Mouse (Mus musculus) ES-Bruce4 (cell line): ENCODE data around the gene Thbd. TPM values are rescaled to one million over a fixed set of nuclear protein-coding genes. Genes with fewer than 3 reads are reported as not detected.

Experiments used
- H3K27ac ChIP-seq: 2 replicates; pipeline ENCODE4 v1.5.1; 2012; ENCODE audit warnings: low read length, inconsistent platforms; ENCODE audit not compliant: insufficient read depth
- H3K27me3 ChIP-seq: 2 replicates; pipeline ENCODE4 v1.6.1; 2012; ENCODE audit warnings: mild to moderate bottlenecking, low read length, inconsistent platforms; ENCODE audit not compliant: control insufficient read depth, poor library complexity, insufficient read depth, severe bottlenecking
- H3K36me3 ChIP-seq: 2 replicates; pipeline ENCODE4 v1.6.1; 2012; ENCODE audit warnings: inconsistent platforms, mild to moderate bottlenecking, low read length, moderate library complexity; ENCODE audit not compliant: control insufficient read depth, poor library complexity, insufficient read depth, severe bottlenecking
- H3K4me1 ChIP-seq: one replicate; pipeline ENCODE4 v1.8.1; 2011; ENCODE audit warnings: low read length; ENCODE audit not compliant: control insufficient read depth, insufficient read depth
- H3K4me3 ChIP-seq: 2 replicates; pipeline ENCODE4 v1.5.1; 2011; ENCODE audit warnings: low read depth, mild to moderate bottlenecking, low read length
- H3K9ac ChIP-seq: 2 replicates; pipeline ENCODE4 v1.6.1; 2012; ENCODE audit warnings: low read depth, mild to moderate bottlenecking, inconsistent platforms; ENCODE audit not compliant: poor library complexity, severe bottlenecking
- H3K9me3 ChIP-seq: replicated peaks from 2 replicates; pipeline ENCODE4 v1.6.1; 2012; ENCODE audit warnings: mild to moderate bottlenecking, low read length, inconsistent platforms; ENCODE audit not compliant: control insufficient read depth, poor library complexity, insufficient read depth, severe bottlenecking
- CTCF ChIP-seq: IDR thresholded peaks from one replicate; pipeline ENCODE4 v1.8.1; 2011; ENCODE audit warnings: low read depth, low read length
- EP300 ChIP-seq: IDR thresholded peaks from 2 replicates; pipeline ENCODE4 v1.6.1; 2011; ENCODE audit warnings: low read depth, low read length; ENCODE audit not compliant: insufficient read depth
- POLR2A ChIP-seq: IDR thresholded peaks from one replicate; pipeline ENCODE4 v1.8.1; 2011; ENCODE audit warnings: low read length; ENCODE audit not compliant: insufficient read depth
- polyA plus RNA-seq: library from polyadenylated mRNA; stranded (reverse); fragments of >200 nt; gene quantifications from 2 replicates; pipeline ENCODE4 v1.2.4, GENCODE M21; 2011; ENCODE audit warnings: low read depth; ENCODE audit not compliant: missing spikeins, insufficient read depth, insufficient read length

The Thbd gene
- 1.2 and 1.5 TPM in 2 replicates for polyA plus RNA-seq

DNA sequence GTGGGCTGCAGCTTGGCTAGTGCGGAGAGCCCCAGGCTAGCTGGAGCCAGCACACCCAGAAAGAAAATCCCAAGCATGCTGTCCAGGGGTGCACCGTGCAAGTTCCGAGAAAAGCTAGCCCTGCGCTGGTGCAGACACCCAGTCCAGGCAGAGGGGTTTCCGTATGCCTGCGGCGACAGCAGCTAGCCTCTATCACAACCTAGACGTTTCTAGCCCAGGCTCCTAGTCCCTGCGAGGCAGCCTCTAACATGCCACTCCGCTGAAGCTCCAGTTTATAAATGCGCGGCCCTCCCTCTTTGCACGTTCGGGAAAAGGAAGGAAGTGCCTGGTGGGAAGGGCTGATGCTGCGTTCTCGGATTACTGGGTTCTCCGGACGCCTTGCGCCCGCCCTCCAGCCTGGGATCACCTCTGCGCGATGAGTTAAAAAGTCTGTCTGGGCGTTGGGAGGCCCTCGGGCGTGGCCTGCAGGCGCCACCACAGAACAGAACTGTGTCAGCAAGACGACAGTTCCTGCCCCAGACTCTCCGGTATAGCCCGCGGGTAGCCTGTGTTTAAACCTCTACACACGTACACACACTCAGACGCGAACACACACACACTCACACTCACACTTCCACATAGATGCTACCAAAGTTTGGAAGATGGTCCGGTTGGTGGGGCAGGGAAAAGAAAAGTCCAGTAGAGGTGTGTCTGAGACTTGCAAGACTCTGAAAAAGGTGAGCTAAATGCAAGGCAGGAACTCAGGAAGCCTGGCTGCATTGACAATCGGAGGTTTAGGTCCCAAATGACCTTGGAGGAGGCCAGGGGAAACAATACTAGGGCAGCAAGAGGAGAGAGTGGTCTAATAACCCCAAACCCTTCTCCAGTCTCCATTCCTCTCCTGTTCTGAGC, at the start of gene Thbd:
Thbd (minus strand) TSS at position 319 of the 891 bp plus-strand sequence.
- Histone ChIP-seq H3K9me3 (peaks cover 8% of the 10 kb centered on the region), H3K36me3 (no peaks in the 10 kb centered on the region)

DNA sequence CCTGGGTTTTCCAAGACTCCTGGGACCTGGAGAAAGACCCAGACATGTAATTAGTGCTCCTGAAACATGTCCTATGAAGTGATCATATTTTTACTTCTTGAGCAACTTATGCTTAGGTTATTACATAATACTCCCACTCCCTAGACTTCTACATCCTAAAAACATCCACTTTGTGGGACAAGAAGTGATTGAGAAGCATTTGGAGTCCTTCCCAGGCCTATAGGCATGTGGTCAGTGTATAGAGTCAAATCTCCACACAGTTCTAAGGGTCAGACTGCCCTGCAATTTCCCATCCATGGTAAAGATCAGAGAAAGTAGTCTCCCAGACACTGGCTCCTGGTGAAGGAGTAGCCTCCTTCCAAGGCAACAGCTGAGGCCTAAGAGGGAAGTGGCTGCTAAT, 47.4 kb upstream of the Thbd start:
- Histone ChIP-seq H3K9ac (no peak overlapping the region), H3K36me3 (no peaks in the 10 kb centered on the region), H3K27ac (no peak overlapping the region), H3K27me3 (no peaks in the 10 kb centered on the region), H3K4me1 (no peaks in the 10 kb centered on the region), H3K4me3 (no peak overlapping the region), H3K9me3 (peaks cover 5% of the 10 kb centered on the region)
- TF ChIP-seq EP300 = no peak
- no peak for TF ChIP-seq CTCF
- no peak for TF ChIP-seq POLR2A

More for the DNA sequence above, at the start of gene Thbd:
- Histone ChIP-seq H3K9ac (no peak within 1 kb of the TSS), H3K27ac (peak within 1 kb of the TSS; percentile 21), H3K4me1 (no peaks in the 10 kb centered on the region), H3K4me3 (peak within 1 kb of the TSS; percentile 10), H3K27me3 (no peaks in the 10 kb centered on the region)
- TF ChIP-seq CTCF (no peak), EP300 (peak; percentile 24; the same call in 1 of the 2 replicates)

DNA sequence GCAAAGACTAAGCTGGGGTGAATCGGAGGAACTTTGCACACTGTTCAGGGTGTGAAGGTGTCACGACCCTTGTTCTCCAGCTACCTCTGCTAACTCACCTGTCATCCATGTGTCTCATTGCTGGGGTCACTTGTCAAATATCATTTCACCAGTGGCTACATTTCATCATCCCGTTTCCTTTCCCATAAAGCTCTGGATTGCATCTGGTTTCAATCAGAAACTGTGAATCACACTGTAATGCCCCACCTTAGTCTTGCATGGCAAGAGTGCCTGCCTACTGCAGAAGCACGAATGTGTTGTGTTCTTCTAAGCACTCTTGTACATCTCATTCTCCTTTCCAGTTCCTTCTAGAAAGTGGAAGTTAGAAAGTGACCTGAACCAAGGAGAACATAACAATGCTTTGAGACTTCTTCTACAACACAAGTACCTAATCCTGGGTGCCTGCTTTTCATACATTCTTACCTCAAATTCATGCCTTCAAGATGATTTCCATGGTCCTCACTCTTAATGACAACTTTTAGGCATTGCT, 46.1 kb upstream of the Thbd start:
- peaks cover 1% of the 10 kb centered on the region; the same call in 1 of the 2 replicates for H3K27me3 ChIP-seq
- no peaks in the 10 kb centered on the region for H3K4me1 ChIP-seq
- TF ChIP-seq POLR2A = no peak
- no peak for TF ChIP-seq CTCF
- TF ChIP-seq EP300 = no peak
- H3K27ac ChIP-seq = no peak overlapping the region
- H3K36me3 ChIP-seq = no peaks in the 10 kb centered on the region
- no peak overlapping the region for H3K4me3 ChIP-seq
- no peak overlapping the region for H3K9ac ChIP-seq
- no peaks in the 10 kb centered on the region for H3K9me3 ChIP-seq

DNA sequence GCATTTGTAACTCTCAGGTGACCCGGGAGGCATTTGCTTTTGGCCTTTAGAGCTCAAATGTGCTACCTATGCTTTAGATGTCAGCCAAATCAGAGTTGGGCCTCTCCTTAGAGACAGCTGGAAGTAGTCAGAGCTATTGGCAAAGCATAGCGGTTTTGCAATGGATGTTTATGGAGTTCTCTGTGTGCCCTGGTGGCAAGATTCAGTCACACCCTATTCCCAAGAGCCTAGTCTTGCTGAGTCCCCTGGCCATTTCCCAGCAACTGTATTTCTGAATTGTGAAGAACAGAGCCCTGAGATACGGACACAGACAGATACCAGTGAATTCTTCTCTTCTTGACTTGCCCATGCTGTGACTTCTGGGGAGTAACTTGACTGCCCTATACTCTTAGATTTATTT, 45.1 kb upstream of the Thbd start:
- no peaks in the 10 kb centered on the region for H3K36me3 ChIP-seq

DNA sequence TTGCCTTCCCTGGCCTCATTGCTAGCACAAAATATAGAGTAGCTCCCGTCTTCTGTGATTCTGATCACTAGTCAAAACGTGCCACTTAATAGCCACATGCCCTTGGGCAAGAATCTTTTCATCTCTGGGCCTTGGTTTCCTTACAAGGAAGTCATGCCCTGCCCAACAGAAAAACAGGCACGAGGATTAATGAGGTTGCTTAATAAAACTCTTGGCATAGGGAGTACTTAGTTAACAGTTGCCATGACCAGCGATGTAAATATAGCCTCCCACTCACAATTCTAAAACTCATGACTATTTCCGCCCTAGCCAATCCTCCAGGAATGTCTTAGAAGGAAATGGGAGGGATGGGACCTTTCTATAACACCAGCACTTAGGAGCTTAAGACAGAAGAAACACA, 43.5 kb upstream of the Thbd start:
- Histone ChIP-seq H3K9ac (no peak overlapping the region), H3K27me3 (peaks cover 1% of the 10 kb centered on the region; the same call in 1 of the 2 replicates), H3K36me3 (no peaks in the 10 kb centered on the region), H3K4me1 (no peaks in the 10 kb centered on the region), H3K9me3 (no peaks in the 10 kb centered on the region), H3K27ac (no peak overlapping the region), H3K4me3 (no peak overlapping the region)
- TF ChIP-seq POLR2A = no peak
- TF ChIP-seq EP300 = no peak
- no peak for TF ChIP-seq CTCF

More for the DNA sequence above, 45.1 kb upstream of the Thbd start:
- no peaks in the 10 kb centered on the region for H3K9me3 ChIP-seq
- TF ChIP-seq CTCF = no peak
- TF ChIP-seq EP300 = no peak
- no peak for TF ChIP-seq POLR2A
- no peak overlapping the region for H3K4me3 ChIP-seq
- H3K9ac ChIP-seq = no peak overlapping the region
- H3K4me1 ChIP-seq = no peaks in the 10 kb centered on the region
- H3K27me3 ChIP-seq = peaks cover 1% of the 10 kb centered on the region; the same call in 1 of the 2 replicates
- no peak overlapping the region for H3K27ac ChIP-seq

DNA sequence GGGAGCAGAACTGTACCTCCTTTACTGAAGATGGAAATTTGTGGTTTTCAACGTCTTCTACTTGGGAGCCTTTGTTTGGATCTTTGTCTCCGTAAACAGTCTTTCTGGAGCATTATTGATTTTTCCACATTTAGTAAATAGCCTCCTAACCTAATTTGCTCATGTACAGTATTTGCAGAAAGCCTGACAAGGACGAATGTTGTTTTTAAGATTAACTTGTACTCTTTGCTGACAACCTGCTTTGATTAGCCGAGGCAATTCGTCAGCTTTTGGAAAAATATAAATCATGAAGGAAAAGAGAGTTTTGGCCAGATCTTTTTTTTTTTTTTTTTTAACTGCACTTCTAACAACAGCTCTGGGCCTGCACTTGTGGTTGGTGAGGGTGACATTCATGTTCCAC, 42.6 kb upstream of the Thbd start:
- Histone ChIP-seq H3K9ac (no peak overlapping the region), H3K4me1 (no peaks in the 10 kb centered on the region), H3K27me3 (peaks cover 1% of the 10 kb centered on the region; the same call in 1 of the 2 replicates), H3K4me3 (no peak overlapping the region), H3K9me3 (no peaks in the 10 kb centered on the region), H3K36me3 (no peaks in the 10 kb centered on the region), H3K27ac (no peak overlapping the region)
- TF ChIP-seq EP300 (no peak), CTCF (no peak), POLR2A (no peak)
